Mouse (Mus musculus) kidney, postnatal 4 days (tissue): ENCODE measurements around the gene Cyb5r2.

Source experiments
- DNase-seq, 2 experiments: peaks; one replicate each; pipeline ENCODE4 v3.0.0; 2021; ENCODE audit warnings: mixed read lengths in 2 of 2

Gene Cyb5r2

GRCm38 (mm10) chr7:107757308-107758151 lies at the start of gene Cyb5r2:
TSS of gene Cyb5r2 (minus strand) at chr7:107758032.
- DNase-seq: peak; percentile 36 to 55

GRCm38 (mm10) chr7:107802138-107802537 lies 44.3 kb upstream of the Cyb5r2 start:
- DNase-seq: no peak

GRCm38 (mm10) chr7:107801108-107801507 lies 43.3 kb upstream of the Cyb5r2 start, which contains the start of gene Ovch2:
TSS of gene Ovch2 (minus strand) at chr7:107801208.
- DNase-seq: no peak

DNA sequence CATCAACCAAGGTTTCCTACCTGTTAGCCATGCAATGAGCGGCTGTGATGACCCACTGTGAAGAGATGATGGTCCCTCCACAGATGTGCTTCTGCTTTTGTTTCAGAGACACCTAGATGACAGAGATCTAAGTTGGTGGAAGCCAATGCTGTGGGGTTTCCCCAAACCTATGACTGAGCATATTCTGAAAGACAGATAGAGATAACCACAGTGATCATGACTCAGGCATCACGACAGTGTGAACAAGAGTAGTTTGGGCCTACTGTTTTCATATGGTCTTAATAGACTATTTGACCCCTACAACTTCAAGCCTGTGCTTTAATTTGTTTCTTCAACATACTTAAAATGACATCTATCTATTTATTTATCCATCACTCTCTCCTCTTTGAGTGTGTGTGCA lies 38.7 kb upstream of the Cyb5r2 start:
- no peak for DNase-seq

- peak; percentile 5 to 33 for DNase-seq
Observed at GRCm38 (mm10) chr7:107787977-107788620, 30.3 kb upstream of the Cyb5r2 start.

- peak; percentile 3 for DNase-seq
Observed at GRCm38 (mm10) chr7:107779611-107780010, 21.8 kb upstream of the Cyb5r2 start.

DNA sequence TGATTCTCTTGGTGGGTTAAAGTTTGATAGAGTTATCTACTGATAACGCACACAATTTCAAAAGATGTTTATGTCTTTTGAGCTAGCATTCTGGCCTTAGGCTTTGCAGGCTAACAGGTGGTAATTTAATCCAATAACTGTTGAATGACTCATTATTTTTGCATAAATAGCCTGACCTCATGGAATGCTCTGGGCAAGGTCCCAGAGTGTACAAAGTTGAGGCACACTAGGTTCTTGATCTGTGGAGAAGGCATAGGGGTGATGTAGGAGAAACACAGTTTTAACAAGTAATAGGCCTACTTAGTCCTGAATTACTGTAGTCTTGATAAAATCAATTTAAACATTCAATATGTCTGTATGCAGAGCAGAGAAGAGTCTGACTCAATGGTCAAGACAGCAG lies 20.4 kb upstream of the Cyb5r2 start:
- no peak for DNase-seq

DNA sequence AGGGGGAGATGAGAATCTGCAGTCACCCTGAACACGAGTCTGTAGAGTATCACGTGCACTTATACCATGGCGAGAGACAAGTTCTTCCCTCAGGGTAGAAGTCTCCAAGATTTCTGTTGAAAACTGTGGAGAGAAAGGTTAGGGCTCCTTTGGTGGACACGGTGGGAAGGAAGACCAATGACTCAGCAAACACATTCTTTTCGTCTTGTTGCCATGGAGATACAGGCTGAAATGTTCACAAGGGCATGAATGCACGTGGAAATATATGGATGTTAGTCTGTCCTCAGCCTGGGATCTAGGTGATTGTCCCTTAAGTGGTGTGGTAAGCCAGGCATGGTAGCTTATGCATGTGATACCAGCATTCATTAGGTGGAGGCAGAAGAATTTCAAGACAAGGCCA lies 13.0 kb upstream of the Cyb5r2 start:
- DNase-seq: no peak

GRCm38 (mm10) chr7:107756748-107757147 lies 1.1 kb downstream of the Cyb5r2 start:
- DNase-seq: no peak

- DNase-seq: no peak
Observed at GRCm38 (mm10) chr7:107755905-107756304, 1.9 kb downstream of the Cyb5r2 start.

GRCm38 (mm10) chr7:107752031-107752520 lies 5.8 kb downstream of the Cyb5r2 start:
- DNase-seq: peak; percentile 26 to 53

DNA sequence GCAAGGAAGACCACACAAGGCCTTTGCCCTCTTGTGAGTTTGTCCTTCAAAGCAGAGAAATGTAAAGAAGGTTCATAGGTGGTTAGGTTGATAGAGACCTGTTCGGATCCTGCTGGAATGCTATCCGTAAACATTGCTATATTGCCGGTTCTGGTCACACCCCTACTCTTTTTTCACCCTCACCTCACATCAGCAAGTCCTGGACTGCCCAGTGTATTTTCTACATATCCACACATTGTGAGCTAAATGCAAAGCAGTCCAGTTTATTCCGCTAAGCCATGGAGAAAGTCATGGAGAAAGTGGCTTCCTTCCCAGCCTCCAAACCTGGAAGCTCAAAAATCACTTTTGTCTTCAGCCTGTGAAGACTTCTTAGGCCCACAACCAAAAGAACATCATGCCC lies 8.1 kb downstream of the Cyb5r2 start:
- no peak for DNase-seq

DNA sequence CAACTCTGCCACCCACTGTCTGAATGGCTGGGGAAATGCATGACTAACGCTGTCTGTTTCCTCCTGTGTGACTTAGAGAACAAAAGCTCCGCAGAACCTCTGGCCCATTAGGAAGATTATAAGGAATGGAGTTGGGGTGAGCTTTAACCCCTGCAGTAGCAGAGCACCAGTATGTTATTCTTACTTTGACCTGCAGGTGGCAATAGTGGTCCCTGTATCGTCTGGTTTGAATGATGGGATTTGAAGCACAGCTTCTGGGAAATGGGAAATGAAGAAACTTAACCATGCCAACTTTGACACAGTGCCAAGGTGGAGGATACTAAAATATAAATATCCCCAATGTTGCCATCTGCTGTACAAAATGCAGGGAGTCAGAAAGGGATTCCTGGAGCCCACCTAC lies 8.6 kb downstream of the Cyb5r2 start:
- peak; percentile 15 to 36 for DNase-seq

GRCm38 (mm10) chr7:107747954-107748353 lies 9.9 kb downstream of the Cyb5r2 start:
- peak; percentile 71 to 75 for DNase-seq

DNA sequence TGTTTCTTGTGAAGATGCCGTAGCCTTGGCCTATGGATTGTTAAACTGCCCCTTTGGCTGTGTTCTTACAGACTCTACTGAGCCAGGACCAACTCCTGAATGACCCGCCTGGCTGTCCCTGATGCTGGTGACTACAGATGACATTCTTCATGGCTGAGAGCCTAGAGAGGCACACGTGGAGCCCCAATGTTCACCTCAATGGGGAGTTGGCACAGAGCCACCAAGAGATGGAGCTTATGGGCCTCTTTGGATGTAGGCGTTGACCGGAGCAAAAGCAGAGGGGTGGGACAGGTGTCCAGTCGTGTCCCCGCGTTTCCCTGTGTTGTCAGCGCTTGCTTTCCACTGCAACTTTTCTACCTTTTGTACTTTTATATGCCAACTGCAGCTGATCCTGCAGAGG lies 10.4 kb downstream of the Cyb5r2 start:
- DNase-seq: no peak

GRCm38 (mm10) chr7:107746036-107746435 lies 11.8 kb downstream of the Cyb5r2 start:
- no peak for DNase-seq

DNA sequence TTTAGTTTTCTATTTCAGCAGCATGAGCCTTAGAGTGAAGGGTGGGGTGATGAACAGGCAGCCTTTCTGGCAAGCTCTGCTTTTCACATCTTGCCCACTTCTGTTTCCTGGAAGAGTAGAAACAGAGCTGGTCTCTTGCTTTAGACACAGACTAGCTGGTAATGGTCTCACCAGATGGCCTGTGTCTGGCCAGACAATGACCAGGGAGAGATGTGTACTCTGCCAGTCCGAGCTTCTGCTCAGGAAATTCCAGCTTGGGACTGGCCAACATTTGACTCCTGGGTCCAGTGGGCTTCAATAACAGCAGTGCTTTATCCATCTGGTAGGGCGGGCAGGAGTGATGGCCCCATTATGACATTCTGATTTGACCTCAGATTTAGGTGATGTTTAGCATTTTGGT lies 12.7 kb downstream of the Cyb5r2 start:
- no peak for DNase-seq

DNA sequence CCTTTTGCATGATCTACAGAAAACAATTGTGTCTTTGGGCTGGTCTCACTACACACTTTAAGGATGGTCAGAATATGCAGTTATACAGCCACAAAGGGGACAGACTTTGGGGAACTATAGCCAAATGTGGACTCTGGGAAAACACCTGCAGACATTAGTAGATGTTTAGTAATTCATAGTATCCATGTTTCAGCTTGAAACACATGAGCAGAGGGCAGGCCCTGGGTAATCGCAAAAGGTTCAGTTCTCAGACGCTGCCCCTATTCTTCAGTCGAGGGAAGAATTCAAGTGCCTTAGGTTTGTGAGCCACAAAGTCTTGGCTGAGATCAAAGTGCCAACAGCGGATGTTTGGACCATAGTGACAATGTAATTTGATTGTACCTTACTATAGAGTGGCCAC lies 13.4 kb downstream of the Cyb5r2 start:
- no peak for DNase-seq

DNA sequence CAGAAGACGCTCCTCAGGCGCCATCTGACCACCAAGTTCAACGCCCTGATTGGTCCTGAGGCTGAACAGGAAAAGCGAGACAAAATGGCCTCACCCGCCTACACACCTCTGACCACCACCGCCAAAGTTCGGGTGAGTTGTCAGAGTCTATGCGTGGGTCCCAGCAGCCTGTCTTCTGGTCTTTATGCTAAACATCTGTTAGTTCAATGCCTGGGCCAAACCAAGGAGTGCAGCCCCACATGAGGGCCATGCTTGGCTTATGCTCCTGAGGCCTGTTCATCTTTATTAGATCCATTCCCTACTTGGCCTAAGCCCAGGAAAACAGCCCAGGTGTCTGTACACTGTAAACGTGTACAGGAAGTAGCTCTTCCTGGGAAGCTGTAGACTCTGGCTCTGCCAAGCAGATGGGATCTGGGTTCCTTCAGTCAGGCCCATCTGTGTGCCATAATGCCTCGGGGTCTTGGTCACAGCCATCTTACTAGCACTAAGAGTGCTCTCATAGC lies 14.8 kb downstream of the Cyb5r2 start:
- DNase-seq: no peak

- peak; percentile 58 to 62 for DNase-seq
Observed at GRCm38 (mm10) chr7:107738726-107739125, 19.1 kb downstream of the Cyb5r2 start.

DNA sequence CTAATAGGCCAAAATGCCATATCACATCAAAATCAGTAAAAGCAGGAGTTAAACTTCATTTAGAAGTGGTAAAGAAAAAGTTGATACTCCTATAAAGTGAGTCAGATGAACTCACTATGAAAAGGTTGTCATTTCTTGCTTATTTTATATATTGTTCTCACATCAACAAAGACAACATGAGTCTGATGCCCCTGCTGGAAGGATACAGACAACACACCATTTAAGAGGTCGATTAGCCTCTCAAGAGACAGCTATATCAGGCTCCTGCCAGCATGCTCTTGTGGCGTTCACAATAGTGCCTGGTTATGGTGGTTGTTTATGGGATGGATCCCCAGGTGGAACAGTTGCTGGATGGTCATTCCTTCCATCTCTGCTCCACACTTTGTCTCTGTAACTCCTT lies 24.7 kb downstream of the Cyb5r2 start:
- DNase-seq: no peak

- no peak for DNase-seq
Observed at GRCm38 (mm10) chr7:107730587-107730986, 27.2 kb downstream of the Cyb5r2 start.

DNA sequence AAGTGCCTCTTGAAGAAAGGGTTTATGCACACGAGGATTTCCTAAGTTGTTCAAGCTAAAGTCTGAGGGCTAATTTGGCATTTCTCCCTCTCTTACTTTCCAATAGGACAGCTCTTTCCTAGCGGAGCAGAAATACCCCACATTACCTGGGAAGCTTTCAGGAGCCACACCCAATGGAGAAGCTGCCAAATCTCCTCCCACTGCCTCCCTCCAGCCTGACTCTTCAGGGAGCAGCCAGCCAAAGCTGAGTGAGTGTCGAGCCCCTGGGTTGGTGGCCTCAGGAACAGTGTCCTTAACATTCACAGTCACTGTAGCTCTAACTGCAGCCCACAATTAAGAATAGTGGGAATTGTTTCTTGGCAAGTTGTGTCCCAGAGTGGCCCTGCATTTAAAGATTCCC lies 30.3 kb downstream of the Cyb5r2 start:
- DNase-seq: no peak

GRCm38 (mm10) chr7:107722536-107722935 lies 35.3 kb downstream of the Cyb5r2 start:
- no peak for DNase-seq
